Mouse (Mus musculus) mouse embryonic stem cell (cell line): Measurements from ENCODE around the gene Stx6.

Experiments used
- in situ Hi-C, 2 experiments: fragments of 300-500 bp; cut with MboI; formaldehyde crosslinking; loops; 1 replicate in 1 of 2; 3 replicates in 1 of 2; pipeline ENCODE4 v1.14.3; 2019 to 2020; ENCODE audit warnings: low sequenced_read_pairs in 2 of 2, low pct_unique_long_range_greater_than_20kb in 1 of 2, mixed read lengths in 1 of 2; ENCODE audit not compliant: unreplicated experiment in 1 of 2

Gene Stx6

DNA sequence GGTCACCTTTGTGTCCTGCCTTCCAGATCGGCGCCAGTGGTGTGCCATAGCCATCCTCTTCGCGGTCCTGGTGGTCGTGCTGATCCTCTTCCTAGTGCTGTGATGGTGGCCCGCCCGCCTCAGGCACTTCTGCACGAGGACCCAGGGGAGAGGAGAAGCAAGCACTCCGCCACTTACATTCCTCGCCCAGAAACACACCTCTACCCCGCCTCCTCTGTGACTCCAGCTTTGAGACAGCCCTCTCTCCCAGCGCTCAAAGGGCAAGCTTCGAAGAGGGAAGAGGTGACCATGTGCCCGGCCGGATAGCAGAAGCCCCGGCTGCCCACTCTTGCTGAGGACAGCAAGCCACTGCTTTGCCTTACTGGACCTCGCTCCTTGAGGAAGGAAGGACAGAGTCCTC is 43.4 kb downstream of the Stx6 start:
- in situ Hi-C loops, result loop anchor here (25.0 kb wide), 1 partner anchor 415 kb away; no protein-coding TSS in a partner anchor

DNA sequence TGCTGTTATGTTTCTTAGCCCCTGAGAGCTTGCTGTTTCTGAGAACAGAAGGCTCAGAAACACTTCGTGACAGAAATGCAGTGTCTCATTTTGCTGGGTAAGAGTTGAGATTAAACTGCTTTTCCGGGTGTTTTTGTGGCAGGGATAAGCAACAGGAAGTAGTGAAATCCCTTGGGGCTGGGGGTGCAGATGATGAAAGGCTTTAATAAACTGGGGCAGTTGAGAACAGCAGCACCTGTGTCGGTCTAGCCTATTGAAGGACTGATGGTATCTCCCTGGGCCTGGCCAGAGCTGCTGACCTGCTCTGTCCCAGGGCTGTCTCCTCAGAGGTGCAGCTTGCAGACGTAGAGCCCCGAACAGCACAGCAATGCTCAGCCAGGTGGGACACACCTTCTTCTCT is 44.0 kb downstream of the Stx6 start:
- in situ Hi-C loops, result loop anchor here (25.0 kb wide), 1 partner anchor 415 kb away; no protein-coding TSS in a partner anchor

DNA sequence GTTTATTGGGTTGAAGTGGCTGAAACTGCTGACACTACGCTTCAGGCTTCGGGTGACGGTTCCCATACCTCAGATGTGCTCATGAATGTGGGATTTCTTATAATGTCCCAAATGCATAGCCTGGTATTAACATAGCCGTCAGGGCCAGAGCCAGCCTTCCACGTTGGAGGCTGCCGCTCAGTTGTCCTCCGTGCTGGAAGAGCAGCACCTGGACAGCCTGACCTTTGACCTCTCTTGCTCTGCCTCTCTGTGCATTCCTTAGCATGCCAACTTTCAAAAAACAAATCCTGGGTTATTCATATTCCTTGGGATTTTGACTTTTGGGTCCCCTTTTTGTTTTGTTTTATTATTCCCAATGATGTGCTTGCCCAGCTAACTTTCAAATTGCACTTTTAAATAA is 44.6 kb downstream of the Stx6 start:
- in situ Hi-C loops, result loop anchor here (25.0 kb wide), 1 partner anchor 416 kb away; no protein-coding TSS in a partner anchor

DNA sequence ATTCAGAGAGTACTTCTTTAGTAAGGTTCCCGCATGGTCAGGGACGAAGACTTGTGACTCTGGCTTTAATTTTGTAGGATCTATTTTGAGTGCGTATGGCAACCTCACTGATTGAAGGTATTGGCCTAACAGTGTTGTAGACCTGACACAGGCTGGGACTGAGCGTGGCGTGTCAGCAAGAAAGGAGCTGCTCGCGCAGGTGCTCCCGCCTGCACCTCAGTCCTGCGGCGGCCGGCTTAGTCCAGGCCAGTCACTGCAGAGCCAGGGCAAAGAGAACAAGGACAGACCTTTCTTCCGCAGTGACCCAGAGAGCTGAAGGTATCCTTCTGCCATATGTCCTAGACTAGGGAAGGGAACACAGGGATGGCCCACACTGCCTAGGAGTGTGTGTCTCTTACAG is 45.4 kb downstream of the Stx6 start:
- in situ Hi-C loops, result loop anchor here (25.0 kb wide), 1 partner anchor 417 kb away; no protein-coding TSS in a partner anchor

DNA sequence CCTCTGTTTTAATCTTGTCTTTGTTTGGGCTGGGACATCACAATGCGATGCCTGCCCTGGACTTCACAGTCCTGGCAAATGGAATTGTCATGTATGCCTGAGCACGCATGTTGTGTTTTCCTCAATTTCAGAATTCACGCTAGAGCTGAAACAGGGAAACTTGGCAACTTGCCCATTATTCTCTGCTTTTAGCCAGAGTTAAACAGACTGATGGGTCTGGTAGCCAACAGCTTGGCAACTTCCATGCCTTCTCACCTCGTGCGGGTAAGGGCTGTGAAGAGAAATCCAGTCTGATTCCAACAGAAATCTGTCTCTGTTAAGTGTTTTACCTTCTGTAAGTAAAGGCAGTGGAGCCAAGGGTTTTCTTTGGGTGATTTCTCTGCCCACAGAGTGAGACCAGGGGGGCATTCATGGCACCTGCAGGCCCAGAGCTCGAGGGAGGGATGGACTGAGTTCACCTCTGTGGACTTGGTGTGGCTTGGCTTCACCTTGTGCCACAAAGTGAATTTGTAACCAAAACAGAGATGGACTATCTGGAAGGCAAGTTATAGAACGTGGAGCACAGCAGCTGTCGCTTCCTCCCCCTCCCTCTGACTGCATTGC is 46.1 kb downstream of the Stx6 start:
- in situ Hi-C loops, result loop anchor here (25.0 kb wide), 1 partner anchor 417 kb away; no protein-coding TSS in a partner anchor

DNA sequence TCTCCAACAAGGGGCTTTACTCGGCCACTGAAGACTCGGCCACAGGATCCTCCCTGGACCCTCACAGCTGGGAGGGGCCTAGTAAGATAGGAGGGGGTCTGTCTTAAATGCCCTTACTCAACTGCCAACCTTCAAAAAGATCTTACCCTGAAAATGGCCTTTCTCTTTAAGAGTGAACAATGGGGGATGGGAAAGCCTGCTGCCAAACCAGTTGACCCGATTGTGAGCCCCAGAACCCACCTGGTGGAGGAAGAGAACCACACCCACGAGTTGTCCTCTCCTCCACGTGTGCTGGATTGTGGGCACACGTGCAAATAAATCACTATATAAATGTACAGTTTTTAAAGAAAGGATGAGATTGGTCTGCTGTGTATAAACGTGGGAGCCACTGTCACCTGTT is 46.8 kb downstream of the Stx6 start:
- in situ Hi-C loops, result loop anchor here (25.0 kb wide), 1 partner anchor 418 kb away; no protein-coding TSS in a partner anchor

DNA sequence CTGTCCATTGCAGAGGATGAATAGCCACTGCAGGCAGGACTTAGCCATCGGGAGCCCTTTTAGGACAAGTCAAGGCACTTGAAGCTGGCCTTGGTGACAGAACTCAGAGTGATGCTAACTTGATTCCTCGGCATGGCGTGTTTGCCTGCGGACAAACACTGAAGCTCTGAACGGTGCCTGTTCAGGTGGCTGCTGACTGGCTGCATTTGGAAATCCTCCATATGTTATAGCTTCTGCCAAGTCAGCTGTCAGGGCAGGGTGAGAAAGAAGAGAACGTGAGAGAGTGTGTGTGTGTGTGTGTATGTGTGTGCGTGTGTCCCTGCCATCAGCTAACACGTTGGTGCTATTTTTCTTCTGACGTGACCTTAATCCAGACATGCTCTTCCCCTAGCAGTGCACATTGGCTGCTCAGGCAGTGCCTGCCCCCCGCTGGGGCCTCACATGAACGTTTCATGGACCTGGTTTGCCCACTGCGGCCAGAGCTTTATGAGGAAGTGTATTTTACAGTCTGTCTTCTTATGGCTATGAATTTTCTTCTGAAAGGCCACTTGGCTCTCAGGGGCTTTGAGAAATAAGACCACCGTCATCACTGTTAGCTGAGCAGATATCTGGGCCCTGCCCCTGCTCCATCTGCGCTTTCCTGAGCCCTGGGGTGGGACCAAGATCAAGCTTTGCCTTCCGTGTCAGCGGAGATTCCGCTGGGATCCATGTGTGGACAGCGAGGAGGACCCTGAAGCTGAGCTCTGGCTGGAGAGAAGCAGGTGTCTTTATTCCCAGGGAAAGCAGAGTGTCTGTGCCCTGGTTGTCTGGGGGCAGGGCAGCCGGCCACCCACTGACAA is 47.5 kb downstream of the Stx6 start:
- in situ Hi-C loops, result loop anchor here (25.0 kb wide), 1 partner anchor 419 kb away; no protein-coding TSS in a partner anchor

DNA sequence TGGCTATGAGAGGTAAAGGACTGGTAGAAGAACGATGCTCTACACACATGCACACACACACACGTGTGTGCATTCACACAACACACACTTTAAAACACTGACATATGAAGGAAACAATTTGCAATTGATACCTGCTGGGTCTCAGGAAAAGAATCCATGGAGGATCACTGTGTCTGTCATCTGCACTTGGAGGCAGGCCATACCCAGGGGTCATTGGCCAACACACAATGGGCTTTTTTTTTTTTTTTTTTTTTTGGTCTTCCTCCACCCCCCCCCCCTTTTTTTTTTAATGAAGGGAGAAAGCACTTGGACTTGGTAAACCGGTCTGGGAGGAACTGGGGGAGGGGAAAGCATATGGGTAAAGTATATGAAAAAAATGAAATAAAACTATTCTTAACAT is 49.3 kb downstream of the Stx6 start:
- in situ Hi-C loops, result loop anchor here (25.0 kb wide), 1 partner anchor 421 kb away; no protein-coding TSS in a partner anchor

DNA sequence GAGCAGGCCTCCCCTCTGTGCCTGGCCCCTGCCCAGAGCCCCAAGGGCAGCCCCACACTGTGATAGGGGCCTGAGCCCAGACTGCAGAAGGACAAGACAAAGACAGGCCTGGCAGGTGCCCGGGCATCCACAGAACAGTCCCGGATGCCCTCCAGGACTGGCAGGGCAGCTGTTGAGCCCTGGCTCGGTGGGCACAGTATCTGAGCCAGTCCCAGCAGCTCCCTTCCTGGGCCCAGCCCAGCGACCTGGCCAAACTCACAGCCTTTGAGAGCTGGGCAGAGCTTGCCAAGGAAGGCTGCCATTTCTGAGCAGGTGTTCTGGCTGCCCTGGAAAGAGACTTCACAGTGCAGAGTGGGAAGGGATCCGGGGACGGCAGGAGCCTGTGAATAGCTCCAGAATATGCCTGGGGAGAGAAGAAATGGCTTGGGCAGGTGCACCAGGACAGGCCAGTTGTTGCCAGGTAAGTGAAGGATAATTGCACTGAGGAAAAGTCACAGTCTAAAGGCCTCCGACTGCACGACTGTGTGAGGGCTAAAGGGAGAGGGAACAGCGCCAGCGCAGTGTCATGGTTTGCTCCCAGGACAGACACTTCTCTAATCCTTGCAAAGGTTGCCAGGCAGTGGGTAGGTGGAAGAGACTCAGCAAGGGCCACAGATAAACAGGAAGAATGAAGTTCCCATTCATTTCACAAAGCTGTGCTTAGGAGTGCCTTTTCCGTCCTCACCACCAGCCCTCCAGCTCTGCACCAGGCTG is 51.7 kb downstream of the Stx6 start:
- in situ Hi-C loops, result loop anchor here (10.0 to 25.0 kb wide), 2 partner anchors 175 to 423 kb away; no protein-coding TSS in a partner anchor

DNA sequence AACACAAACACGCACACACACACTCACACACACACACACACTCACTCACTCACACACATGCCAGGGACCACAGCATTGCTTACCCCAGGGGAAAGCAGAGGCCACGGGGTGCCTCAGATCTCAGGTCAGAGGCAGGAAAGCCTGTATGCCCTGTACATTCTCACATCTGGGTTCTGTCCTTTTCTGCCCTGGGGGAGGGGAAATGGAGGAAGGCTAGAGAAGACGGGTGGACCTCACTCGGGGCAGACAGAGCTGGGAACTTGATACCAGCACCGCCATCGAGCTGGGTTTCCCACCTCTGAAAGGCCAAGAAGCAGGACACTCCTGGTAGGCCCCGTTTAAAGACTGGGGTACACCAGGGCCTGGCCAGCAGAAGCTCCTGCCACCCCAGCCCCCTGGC is 52.5 kb downstream of the Stx6 start:
- in situ Hi-C loops, result loop anchor here (10.0 to 25.0 kb wide), 2 partner anchors 176 to 424 kb away; no protein-coding TSS in a partner anchor

DNA sequence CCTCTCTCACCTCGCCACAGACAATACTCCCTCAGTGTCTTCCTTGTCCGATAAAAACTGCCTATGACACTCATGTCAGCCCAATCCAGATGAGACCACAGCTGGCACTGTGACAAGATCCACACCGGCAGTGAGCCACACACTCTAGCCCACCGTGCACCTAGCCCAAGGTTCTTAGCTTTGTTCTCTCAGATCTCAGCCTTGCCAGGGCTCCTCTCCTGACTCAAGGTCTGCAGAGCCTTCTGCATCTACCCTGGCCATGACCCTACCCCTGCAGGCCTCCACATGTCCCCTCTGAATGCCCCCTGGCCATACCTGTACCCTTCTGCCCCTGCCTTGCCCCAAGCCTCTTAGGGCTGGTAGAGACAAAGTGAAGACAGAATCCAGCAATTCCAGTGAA is 53.6 kb downstream of the Stx6 start:
- in situ Hi-C loops, result loop anchor here (10.0 to 25.0 kb wide), 2 partner anchors 177 to 425 kb away; no protein-coding TSS in a partner anchor

DNA sequence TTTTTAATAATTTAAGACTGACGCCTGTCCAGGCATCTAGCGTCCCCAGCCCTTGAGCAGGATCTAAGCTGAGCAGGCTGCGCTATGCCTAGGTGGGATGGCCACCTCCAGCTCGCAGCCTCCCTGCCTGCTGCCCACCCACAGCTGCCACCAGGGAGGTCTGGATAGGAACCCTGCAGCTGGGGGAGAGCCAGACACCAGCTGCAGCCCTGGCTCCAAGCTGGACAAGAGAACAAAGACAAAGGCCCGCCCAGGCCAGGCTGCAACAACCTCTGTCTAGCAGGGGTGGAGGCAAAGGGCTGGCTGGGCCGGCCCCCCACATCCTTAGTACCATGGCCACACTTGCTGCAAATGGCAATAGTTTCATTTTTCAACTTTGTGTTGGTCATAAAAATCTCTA is 54.0 kb downstream of the Stx6 start:
- in situ Hi-C loops, result loop anchor here (10.0 to 25.0 kb wide), 2 partner anchors 178 to 425 kb away; no protein-coding TSS in a partner anchor

DNA sequence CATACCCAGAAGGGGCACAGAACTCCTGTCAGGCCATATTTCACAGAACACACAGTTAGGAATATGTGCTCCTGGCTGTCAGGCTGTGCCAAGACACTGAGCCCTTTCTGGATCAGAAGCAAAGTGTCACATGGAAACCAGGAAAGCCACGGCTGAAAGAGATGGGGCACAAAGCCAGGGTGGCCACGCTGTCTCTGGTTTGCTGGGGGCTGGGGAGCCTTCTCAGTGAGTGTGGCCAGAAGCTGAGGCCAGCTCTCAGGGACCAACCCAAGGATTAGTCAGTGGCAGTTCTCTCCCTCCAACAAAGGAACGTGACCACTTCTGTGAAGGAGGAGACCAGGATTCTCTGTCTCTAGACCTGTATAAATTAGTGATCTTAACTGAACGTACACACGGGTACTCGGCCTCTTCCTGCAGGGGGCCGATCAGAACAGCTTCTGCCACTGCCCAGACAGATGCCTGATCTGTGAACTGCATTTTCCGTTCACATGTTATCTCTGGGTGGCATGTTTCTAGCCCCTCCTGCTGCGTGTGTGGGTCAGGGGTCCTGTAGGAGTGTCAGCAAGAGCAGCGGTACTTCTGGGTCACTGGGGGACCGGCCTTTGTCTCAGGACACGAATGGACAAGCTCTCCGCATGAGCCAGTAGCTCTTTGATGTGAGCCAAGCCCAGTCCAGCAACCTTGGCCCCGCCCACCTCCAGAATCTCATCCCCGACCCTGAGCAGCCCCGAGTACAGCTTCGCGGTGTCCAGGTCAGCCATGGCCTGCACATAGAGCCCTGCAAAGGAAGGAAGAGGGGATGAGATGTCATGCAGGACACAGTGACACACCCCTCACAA is 54.6 kb downstream of the Stx6 start:
- in situ Hi-C loops, result loop anchor here (10.0 to 25.0 kb wide), 2 partner anchors 178 to 426 kb away; no protein-coding TSS in a partner anchor

DNA sequence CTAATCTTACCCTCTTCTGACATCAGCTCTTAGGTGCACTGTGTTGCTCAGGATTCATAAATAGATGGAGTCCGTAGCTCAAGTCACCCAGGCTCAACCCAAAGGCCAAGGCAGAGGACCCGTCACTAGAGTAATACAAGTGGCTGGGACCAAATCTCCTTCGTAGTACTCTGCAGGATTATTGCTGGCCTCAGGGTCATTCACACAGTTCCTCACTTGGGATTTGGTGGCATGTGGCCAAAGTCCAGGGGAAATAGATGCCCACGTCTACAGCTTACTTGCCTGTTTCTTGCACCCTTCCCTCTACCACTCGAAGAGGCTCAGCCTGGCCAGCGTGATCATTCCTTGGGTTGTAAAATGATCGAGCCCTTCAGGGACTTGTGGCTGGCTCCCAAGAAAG is 55.4 kb downstream of the Stx6 start:
- in situ Hi-C loops, result loop anchor here (10.0 to 25.0 kb wide), 2 partner anchors 179 to 427 kb away; no protein-coding TSS in a partner anchor

DNA sequence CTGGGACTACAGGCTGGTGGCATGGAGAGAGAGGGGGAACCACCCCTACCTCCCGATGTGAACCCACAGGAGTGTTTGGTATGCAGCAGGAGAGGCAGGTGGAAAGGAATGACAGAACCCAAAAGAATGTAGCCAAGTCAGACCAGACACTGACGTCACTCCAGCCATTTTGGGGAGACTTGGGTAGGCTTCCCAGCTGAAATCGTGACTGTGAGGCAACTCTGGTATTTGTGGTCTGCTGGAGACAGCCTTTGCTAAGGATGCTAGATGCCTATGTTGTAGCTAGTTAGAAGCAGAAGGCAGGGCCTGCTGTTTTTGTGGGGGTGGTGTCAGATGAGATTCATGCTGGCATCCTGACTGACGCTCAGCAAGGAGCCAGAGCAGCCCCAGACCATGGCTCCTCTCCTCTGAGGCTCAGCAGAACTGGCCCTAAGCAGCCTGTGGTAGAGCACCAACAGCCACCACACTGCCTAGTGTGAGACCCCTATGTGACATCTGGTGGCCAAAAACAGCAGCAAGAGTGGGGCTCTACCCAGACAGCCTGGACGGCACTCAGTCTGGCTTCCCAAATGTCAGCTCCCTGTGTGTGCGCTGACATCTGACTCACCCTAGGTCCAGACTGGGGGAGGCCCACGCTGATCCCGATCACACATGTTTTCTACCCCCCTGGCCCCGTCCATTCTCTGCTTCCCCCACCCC is 56.7 kb downstream of the Stx6 start:
- in situ Hi-C loops, result loop anchor here (10.0 to 25.0 kb wide), 2 partner anchors 180 to 428 kb away; no protein-coding TSS in a partner anchor

DNA sequence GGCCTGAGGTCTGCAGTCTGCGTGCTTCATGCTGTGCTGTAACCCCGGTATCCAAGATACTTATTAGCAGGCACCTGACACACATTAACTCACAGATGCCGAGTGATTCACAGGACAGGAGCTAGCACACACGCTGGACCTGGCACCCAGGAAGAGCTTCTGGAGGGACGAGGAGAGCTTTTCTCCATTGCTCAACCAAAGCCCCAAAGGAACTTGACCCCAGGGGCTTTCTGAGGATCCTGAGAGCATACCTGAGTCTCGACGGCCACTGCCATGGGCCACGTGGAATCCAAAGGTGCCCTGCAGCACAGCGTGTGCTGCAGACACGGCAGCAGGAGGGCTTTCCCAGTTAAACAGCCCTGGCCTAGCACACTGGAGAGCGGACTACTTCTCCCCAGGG is 57.8 kb downstream of the Stx6 start:
- in situ Hi-C loops, result loop anchor here (10.0 to 25.0 kb wide), 2 partner anchors 182 to 429 kb away; no protein-coding TSS in a partner anchor

DNA sequence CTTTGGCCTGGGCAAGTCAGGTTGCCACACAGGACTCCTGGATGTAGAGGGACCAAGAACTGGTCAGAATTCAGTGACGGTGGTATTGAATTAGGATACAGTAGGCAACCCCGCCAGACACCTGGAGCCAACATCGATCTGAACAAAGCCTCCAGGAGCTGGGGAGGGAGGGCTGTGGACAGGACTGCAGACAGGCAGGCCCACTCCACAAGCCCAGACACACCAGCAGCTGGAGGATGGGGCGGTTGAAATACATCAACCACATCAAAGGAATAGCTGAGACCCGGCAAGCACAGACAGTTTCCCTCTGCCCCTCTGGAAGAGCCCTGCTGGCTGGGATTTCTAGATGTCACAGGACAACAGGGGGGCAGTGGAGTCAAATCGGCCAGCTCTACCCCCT is 58.3 kb downstream of the Stx6 start:
- in situ Hi-C loops, result loop anchor here (10.0 to 25.0 kb wide), 2 partner anchors 182 to 430 kb away; no protein-coding TSS in a partner anchor
